Mouse (Mus musculus): Measurements from ENCODE around the gene Mad2l2.
"Not testable (repeated sequence)": the region's sequence is repeated elsewhere in the genome, so short reads cannot be mapped to it uniquely, and the experiment has no call there.

Gene Mad2l2

GRCm38 (mm10) chr4:148169586-148169985, 39.4 kb downstream of the Mad2l2 start:
- intact Hi-C loops (cut with DNase I), result loop anchor here (2.0 kb wide), 1 partner anchor 219 kb away; no protein-coding TSS in a partner anchor

GRCm38 (mm10) chr4:148170842-148171241, 40.7 kb downstream of the Mad2l2 start:
- intact Hi-C loops (cut with DNase I), result loop anchor here (2.0 to 5.0 kb wide), 2 partner anchors 166 to 264 kb away; no protein-coding TSS in a partner anchor

GRCm38 (mm10) chr4:148171261-148171660, 41.1 kb downstream of the Mad2l2 start:
- intact Hi-C loops (cut with DNase I), result loop anchor here (2.0 to 5.0 kb wide), 2 partner anchors 166 to 264 kb away; no protein-coding TSS in a partner anchor

- intact Hi-C loops (cut with DNase I), result loop anchor here (5.0 kb wide), 1 partner anchor 163 kb away; no protein-coding TSS in a partner anchor
These were observed 43.8 kb downstream of the Mad2l2 start for GRCm38 (mm10) chr4:148173811-148174494.

- intact Hi-C loops (cut with DNase I), result loop anchor here (5.0 kb wide), 1 partner anchor 163 kb away; no protein-coding TSS in a partner anchor
These were observed 44.3 kb downstream of the Mad2l2 start for GRCm38 (mm10) chr4:148174495-148174862.

- intact Hi-C loops (cut with DNase I), result loop anchor here (5.0 kb wide), 1 partner anchor 111 kb away; the partner anchor contains the start of gene Disp3
These were observed 46.4 kb downstream of the Mad2l2 start for GRCm38 (mm10) chr4:148176603-148177002.

- intact Hi-C loops (cut with DNase I), result loop anchor here (5.0 kb wide), 1 partner anchor 110 kb away; the partner anchor contains the start of gene Disp3
These were observed 47.5 kb downstream of the Mad2l2 start for GRCm38 (mm10) chr4:148177716-148178115.

GRCm38 (mm10) chr4:148181483-148181882, 51.3 kb downstream of the Mad2l2 start:
- intact Hi-C loops (cut with DNase I), result no loop called here

- intact Hi-C loops (cut with DNase I), result no loop called here
These were observed 52.2 kb downstream of the Mad2l2 start for GRCm38 (mm10) chr4:148182363-148182762.

- intact Hi-C loops (cut with DNase I), result no loop called here
These were observed 54.4 kb downstream of the Mad2l2 start for GRCm38 (mm10) chr4:148184564-148184963.

- intact Hi-C loops (cut with DNase I), result no loop called here
These were observed 55.6 kb downstream of the Mad2l2 start for GRCm38 (mm10) chr4:148185819-148186218.

- intact Hi-C loops (cut with DNase I), result not testable (repeated sequence)
These were observed 58.6 kb downstream of the Mad2l2 start for GRCm38 (mm10) chr4:148188767-148189166.

- intact Hi-C loops (cut with DNase I), result loop anchor here (10.0 kb wide), 1 partner anchor 212 kb away; no protein-coding TSS in a partner anchor
These were observed 62.6 kb downstream of the Mad2l2 start for GRCm38 (mm10) chr4:148192707-148193245.

- intact Hi-C loops (cut with DNase I), result loop anchor here (10.0 kb wide), 1 partner anchor 210 kb away; no protein-coding TSS in a partner anchor
These were observed 64.2 kb downstream of the Mad2l2 start for GRCm38 (mm10) chr4:148194400-148194799.

Small RNAs within 50 kb of the gene (microRNA-seq; reads per million reads assigned to microRNA genes)
- gene Mir7022, result 0.11 to 0.25 reads per million in 2 experiments
